Mouse (Mus musculus) gastrocnemius, postnatal 10 days (tissue): ENCODE data around the gene Cfl1. TPM values are rescaled to one million over a fixed set of nuclear protein-coding genes. Genes with fewer than 3 reads are reported as not detected.

Experiments
- DNase-seq: peaks from one replicate; pipeline ENCODE4 v3.0.0; 2021; ENCODE audit warnings: mixed read lengths
- total RNA-seq, 2 experiments: library from RNA; stranded (reverse); gene quantifications; 2 replicates each; pipeline ENCODE4 v1.2.3; 2021

The Cfl1 gene
- total RNA-seq, 2 experiments from 2014 or later: 305 to 378 TPM

- peak; percentile 99 for DNase-seq
These were observed 39.3 kb downstream of the Cfl1 start for GRCm38 (mm10) chr19:5529325-5530137.

- no peak for DNase-seq
These were observed 39.9 kb downstream of the Cfl1 start for GRCm38 (mm10) chr19:5530138-5530524.

- no peak for DNase-seq
These were observed 42.3 kb downstream of the Cfl1 start for GRCm38 (mm10) chr19:5532520-5532919.

GRCm38 (mm10) chr19:5538786-5539185 is 48.5 kb downstream of the Cfl1 start:
- no peak for DNase-seq

- no peak for DNase-seq
These were observed 53.1 kb downstream of the Cfl1 start for GRCm38 (mm10) chr19:5543362-5543761.

GRCm38 (mm10) chr19:5544031-5544430 is 53.8 kb downstream of the Cfl1 start:
- DNase-seq: no peak

Other genes starting within 250 kb of the Cfl1 start
- gene Pacs1, start 217.3 kb upstream of the Cfl1 start, total RNA-seq: 10 to 100 TPM; 10.3 to 11.1 TPM
- gene Sf3b2, start 195.0 kb upstream of the Cfl1 start, total RNA-seq: 10 to 100 TPM; 81.9 to 88.6 TPM
- gene Gal3st3, start 192.1 kb upstream of the Cfl1 start, total RNA-seq: under 1 TPM; 0.28 to 0.47 TPM
- gene Catsper1, start 154.7 kb upstream of the Cfl1 start, total RNA-seq: not detected
- gene Cst6, start 140.9 kb upstream of the Cfl1 start, total RNA-seq: 1 to 10 TPM; 1.8 to 1.9 TPM
- gene Eif1ad, start 123.7 kb upstream of the Cfl1 start, total RNA-seq: 10 to 100 TPM; 14.0 to 15.6 TPM
- 100 to 1,000 TPM; 128 to 150 TPM for gene Banf1, start 123.3 kb upstream of the Cfl1 start, total RNA-seq
- 10 to 100 TPM; 39.8 to 45.4 TPM for gene Sart1, start 101.8 kb upstream of the Cfl1 start, total RNA-seq
- gene Tsga10ip, start 87.9 kb upstream of the Cfl1 start, total RNA-seq: under 1 TPM in 1 of 2 experiments, not detected in 1; 0.23 TPM
- gene Drap1, start 65.5 kb upstream of the Cfl1 start, total RNA-seq: 100 to 1,000 TPM; 513 to 561 TPM
- 10 to 100 TPM; 47.8 to 50.5 TPM for gene AI837181, start 65.3 kb upstream of the Cfl1 start, total RNA-seq
- gene Fosl1, start 42.9 kb upstream of the Cfl1 start, total RNA-seq: not detected
- gene Ccdc85b, start 32.6 kb upstream of the Cfl1 start, total RNA-seq: 1 to 10 TPM; 8.2 to 9.1 TPM
- 10 to 100 TPM; 53.2 to 54.6 TPM for gene Fibp, start 29.8 kb upstream of the Cfl1 start, total RNA-seq
- under 1 TPM in 1 of 2 experiments, not detected in 1; 0.50 TPM for gene Ctsw, start 21.9 kb upstream of the Cfl1 start, total RNA-seq
- gene Efemp2, start 16.5 kb upstream of the Cfl1 start, total RNA-seq: 10 to 100 TPM; 29.9 to 42.9 TPM
- 10 to 100 TPM; 24.7 to 29.9 TPM for gene Mus81, start 2.1 kb upstream of the Cfl1 start, total RNA-seq
- 1 to 10 TPM in 1 of 2 experiments, under 1 TPM in 1; 0.47 to 1.4 TPM for gene 1700020D05Rik, start 13.3 kb downstream of the Cfl1 start, total RNA-seq
- gene Snx32, start 20.1 kb downstream of the Cfl1 start, total RNA-seq: 1 to 10 TPM; 5.1 to 7.2 TPM
- not detected for gene Ovol1, start 70.2 kb downstream of the Cfl1 start, total RNA-seq
- gene Ap5b1, start 77.6 kb downstream of the Cfl1 start, total RNA-seq: 1 to 10 TPM; 1.6 to 2.7 TPM
- gene Rnaseh2c, start 111.4 kb downstream of the Cfl1 start, total RNA-seq: 10 to 100 TPM; 44.9 to 50.4 TPM
- 10 to 100 TPM; 31.6 to 39.9 TPM for gene Kat5, start 119.8 kb downstream of the Cfl1 start, total RNA-seq
- gene Rela, start 147.0 kb downstream of the Cfl1 start, total RNA-seq: 10 to 100 TPM; 20.0 to 28.8 TPM
- gene Sipa1, start 173.3 kb downstream of the Cfl1 start, total RNA-seq: 10 to 100 TPM; 25.5 to 36.6 TPM
- 10 to 100 TPM; 19.3 to 25.0 TPM for gene Map3k11, start 198.3 kb downstream of the Cfl1 start, total RNA-seq
- 10 to 100 TPM; 19.5 to 32.5 TPM for gene Pcnx3, start 198.5 kb downstream of the Cfl1 start, total RNA-seq
- not detected for gene Kcnk7, start 213.9 kb downstream of the Cfl1 start, total RNA-seq
- 100 to 1,000 TPM; 280 to 285 TPM for gene Ehbp1l1, start 235.9 kb downstream of the Cfl1 start, total RNA-seq
- gene Fam89b, start 239.2 kb downstream of the Cfl1 start, total RNA-seq: 10 to 100 TPM; 43.1 to 44.9 TPM